Mouse (Mus musculus) large intestine, adult 2 months (tissue): ENCODE results near the gene C1qtnf3. TPM values are rescaled to one million over a fixed set of nuclear protein-coding genes. Genes with fewer than 3 reads are reported as not detected.

Experiments used
- DNase-seq: peaks from one replicate; pipeline ENCODE4 v3.0.0-alpha.2; 2012; ENCODE audit warnings: low read depth, low spot score
- WGBS: fragments of 180-500 bp; shearing (Covaris S2); methylation state at CpG from one replicate; pipeline ENCODE4 v1.1.7; 2018; 5-methylcytosine and 5-hydroxymethylcytosine counted together
- polyA plus RNA-seq: library from polyadenylated mRNA; depleted of rRNA; stranded (reverse); fragments of >200 nt; gene quantifications from 2 replicates; pipeline ENCODE4 v1.2.3, GENCODE M21; 2012; rRNA removed

The C1qtnf3 gene
- polyA plus RNA-seq, result 2.2 and 4.1 TPM in 2 replicates

DNA sequence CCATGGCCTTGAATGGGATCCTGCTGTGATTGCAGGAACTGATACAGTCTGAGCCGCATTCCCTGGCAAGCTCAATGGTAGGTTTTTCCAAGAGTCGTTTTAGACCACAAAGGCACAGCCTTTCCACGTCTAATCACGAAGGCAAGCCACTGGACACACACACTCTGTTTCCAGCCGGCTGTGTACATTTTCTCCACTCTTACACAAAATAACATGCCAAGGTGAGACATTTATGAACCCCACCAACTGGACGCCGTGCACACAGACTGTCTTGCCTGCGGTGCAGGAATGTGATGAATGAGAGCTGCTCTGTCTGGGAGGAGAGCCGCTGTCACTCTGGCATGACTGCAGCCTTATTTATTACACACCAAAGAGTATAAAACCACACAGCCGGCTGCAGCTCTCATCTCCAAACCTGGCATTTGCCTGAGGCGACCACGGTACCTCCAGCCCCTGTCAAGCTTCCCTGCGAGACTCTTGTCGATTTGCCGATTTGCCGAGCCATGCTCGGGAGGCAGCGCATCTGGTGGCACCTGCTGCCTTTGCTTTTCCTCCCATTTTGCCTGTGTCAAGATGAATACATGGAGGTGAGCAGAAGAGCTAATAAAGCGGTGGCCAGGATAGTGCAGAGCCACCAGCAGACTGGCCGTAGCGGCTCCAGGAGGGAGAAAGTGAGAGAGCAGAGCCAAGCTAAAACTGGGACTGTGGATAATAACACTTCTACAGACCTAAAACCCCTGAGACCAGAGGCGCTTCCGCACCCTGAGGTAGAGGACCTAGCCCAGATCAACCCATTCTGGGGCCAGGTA, at the start of gene C1qtnf3:
Gene C1qtnf3 (plus strand): TSS at position 382 of the 809 bp plus-strand sequence.
- 47% methylated on average over 23 of the region's 23 CpGs for WGBS
- no peak for DNase-seq

DNA sequence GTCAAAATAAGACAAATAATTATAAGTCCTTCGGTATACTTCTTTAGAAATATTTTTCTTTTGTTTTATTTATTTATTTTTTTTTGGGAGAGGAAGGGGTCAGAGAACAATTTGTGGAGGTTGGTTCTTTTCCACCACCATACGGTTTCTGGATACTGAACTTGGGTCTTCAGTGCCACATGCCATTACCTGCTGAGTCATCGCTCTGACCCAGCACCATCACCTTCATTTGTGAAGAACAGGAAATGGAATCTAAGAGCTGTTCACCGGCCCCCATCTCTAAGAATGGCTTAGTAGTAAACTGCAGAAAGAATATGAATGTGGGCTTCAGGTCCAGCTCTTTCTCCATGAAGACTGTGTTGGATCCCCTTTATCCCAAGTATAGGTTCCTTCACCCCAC, 49.8 kb upstream of the C1qtnf3 start:
- 48% methylated on average over 4 of the region's 4 CpGs for WGBS
- DNase-seq, result no peak

DNA sequence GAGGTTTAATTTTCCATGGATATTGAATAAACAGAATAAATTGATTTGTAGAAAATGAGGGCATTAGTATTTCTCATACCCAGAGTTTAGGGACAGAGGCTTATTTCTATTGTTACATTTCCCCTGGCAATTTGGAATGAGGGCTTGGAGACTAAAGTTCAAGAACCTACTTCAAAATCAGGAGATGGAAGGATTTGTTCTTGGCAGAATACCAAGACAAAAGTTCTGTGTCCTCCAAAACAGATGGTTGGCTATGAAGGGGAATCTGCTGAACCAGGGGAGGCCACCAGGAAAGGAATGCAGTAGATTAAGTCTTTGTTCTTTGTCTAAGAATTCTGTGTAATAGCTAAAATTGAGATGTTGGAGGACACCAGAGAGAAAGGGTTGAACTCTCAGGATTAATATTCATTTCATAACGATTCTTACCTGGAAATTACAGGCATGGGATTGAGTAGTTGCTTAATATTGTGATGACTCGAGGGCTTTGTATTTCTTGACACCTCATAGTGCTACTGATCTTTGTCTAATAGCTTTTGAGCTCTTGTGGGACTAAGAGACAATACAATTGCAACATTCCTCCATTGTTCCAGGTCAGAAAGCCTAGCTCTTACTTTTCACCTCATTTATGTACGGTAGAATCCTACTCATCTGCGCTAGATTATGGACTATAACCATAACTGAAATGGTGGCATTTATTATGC, 35.4 kb upstream of the C1qtnf3 start:
- WGBS, result 82% methylated on average over 4 of the region's 4 CpGs
- DNase-seq, result no peak

DNA sequence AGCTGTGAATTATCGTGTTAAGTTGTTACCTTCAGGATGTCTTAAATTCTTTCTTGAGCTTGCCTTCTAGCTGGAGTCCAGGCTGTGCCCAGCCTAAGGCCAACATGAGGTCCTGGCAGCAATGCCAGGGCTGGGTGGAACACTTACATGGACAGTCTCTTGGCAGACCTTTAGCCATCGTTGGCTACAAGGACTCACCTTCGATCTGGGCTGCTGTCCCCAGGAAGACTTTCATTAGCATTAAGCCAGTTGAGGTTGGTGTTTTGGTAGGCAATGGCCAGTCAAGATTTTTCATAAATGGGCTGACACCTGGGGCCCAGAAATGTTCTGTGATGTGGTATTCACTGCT, 34.8 kb upstream of the C1qtnf3 start:
- DNase-seq, result no peak
- WGBS, result 86% methylated on average over 3 of the region's 3 CpGs

DNA sequence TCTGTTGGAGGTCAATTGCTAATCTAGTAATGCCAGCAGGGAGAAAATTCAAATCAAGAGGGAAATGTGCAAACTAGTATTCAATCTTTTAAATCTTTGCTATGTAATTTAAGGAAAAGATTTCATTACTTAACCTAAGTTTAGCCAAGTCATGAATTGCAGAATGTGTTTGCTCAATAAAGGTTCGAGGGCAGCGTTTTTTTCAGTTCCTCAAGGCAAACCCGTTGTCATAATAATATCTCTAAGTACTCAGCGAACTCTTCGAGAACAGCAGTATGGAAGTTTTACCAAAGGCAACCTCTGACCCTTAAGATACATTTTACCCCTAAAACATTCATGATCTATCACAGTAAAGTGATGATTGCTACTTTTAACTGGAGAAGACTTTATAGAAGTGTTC, 31.9 kb upstream of the C1qtnf3 start:
- DNase-seq, result no peak
- WGBS, result 41% methylated on average over 5 of the region's 5 CpGs

DNA sequence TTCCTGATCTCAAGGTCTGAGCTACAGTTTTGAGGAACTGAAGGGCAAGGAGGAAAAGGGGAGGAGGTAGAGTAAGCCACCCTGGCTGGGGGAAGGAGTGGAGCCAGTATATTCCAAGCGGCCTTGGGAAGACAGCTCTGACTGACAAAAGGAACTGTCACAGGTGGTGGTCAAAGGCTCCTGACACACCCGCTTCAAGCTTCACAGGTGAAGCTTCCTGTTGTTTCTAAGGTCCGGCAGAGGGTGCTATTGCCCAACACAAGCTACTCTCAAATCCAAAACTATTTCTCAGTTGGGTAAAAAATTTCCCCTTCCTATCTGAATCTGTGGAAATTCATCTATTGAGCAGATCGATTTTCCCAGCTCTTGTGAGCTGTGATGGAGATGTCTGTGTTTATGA, 31.1 kb upstream of the C1qtnf3 start:
- peak; percentile 11 for DNase-seq
- 11% methylated on average over 4 of the region's 4 CpGs for WGBS

DNA sequence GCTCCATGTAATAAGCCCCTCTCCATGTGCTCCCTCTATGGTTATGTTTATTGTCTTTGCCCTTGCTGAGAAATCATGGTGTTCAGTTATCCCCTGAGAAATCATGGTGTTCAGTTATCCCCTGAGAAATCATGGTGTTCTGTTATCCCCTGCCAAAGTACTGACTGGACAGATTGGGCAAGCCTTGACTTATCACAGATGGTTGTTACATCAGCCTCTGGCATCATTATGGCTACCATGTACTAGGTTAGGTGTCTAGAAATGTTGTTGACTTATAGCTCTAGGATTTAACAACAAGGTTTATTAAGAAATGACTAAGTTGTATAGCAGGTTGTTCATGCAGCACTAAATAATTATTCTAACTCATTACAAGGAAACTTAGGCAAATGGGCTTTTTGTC, 30.1 kb upstream of the C1qtnf3 start:
- no peak for DNase-seq

DNA sequence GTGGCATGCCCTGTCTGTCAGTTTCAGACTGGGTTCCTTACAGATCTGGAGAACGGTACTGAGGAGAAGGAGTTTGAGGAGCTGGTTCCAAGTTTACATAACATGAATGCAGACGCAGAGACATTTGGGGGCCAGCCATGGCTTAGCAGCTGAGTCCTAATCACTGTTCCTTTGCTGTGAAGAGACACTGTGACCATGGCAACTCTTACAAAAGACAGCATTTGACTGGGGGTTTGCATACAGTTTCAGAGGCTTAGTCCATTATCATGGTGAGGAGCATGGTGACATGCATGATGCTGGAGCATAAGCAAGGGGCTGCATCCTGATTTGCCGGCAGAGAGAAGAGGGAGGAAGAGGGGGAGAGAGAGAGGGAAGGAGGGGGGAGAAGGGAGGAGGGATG, 29.6 kb upstream of the C1qtnf3 start:
- WGBS, result 52% methylated on average over 3 of the region's 3 CpGs
- no peak for DNase-seq

DNA sequence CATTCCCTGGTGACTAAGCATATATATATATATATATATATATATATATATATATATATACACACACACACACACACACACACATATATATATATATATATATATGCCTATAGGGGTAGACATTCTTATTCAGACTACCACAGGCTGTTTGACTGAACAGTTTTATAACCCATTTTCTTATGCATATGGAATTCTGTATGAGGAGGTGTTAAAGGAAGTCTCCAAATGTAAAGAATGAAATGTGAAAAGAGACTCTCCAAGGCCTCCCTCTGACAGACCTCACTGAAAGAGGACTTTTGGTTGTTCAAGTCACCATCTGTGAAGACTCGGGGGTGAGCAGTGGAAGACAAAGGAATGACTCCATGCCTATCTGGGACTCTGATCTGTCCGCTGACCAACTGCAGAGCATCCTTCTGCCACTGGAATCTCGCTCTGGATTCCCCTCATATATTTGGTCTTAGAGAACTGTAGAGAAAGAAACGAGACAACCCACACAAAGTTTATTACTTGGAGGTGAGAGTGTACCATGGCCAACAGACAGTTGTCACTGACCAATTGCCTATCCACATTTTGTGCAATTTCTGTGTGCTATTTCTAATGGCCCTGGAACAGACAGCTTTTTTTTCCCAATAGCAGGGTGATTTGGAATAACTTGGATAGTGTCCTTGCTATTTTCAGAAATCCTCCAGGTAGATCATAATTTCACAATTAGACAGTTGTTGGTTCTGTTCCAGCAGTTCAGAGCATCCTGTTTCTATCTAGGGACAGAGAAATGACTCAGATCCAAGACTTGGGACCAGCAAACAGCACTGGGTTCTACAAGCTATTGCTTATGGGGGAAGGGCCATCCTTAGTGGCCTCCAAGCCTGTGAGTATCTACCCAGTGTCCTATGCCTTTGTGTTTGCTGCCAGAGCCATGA, 28.8 kb upstream of the C1qtnf3 start:
- no peak for DNase-seq
- 68% methylated on average over 4 of the region's 4 CpGs for WGBS

DNA sequence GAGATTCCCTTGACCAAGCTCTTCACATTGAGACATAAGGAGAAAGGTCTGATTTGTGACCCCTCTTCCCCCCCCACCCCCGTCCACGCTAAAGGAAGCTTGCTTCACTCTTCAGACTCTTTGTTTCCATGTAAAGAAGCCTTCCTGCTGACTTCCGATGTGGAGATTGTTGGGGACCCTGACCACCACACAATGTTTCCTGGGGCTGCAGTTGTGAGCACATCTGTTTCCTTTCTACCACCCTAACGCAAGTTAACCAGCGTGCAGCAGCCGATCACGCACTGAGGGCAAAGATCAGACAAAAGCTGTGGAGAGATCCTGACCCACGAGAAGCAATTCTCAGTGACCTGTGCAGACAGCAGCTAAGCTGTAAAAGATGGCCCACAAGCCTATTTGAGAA, 24.8 kb upstream of the C1qtnf3 start:
- WGBS, result 67% methylated on average over 8 of the region's 8 CpGs
- DNase-seq, result no peak

DNA sequence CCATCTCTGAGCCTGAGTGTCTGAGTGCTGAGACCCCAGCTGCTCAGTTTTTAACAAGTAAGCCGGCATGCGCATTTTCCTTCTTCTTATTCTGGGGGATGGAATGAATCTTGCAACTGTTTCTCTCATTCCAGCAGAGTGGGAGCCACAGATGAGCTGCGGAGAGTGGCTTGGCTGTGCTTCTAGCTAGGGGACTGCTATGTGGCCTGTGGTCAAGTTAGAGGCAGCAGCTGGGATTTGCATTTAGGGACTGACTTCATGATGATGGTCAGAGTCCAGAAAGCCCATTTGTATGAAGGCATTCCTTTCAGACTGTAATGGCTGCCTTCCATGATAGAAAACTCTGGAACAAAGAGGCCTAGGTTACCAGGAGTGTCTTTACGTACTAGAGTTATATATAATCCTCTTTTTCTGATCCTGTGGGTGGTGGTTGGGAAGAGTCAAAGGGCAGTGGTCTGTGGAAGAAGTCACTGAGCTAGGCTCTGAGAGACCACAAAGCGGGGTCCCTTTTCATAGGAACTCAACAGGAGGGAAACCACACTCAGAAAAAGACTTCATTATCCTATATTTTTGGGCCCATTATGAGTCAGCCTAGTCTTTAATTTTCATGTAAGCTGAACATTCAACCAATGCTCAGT, 23.4 kb upstream of the C1qtnf3 start:
- no peak for DNase-seq
- 95% methylated on average over 5 of the region's 5 CpGs for WGBS

DNA sequence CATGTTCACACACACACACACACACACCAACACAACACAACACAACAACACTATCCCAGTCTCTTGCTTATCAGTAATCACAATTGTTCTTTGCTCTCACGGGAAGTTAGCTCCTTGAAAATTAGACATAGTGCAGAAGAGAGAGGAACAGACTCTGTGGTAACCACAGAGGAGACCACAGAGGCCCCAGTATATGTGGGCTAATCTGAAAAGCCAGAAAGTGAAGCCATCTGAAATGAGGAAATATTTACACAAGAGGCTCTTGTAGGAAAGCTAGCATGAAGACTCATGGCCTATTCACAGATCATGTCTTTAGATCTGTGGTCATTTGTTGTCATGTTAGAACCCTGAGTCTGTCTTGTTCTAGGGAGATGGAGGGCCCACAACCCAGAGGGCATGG, 18.2 kb upstream of the C1qtnf3 start:
- 53% methylated on average over 1 of the region's 1 CpGs for WGBS
- no peak for DNase-seq

DNA sequence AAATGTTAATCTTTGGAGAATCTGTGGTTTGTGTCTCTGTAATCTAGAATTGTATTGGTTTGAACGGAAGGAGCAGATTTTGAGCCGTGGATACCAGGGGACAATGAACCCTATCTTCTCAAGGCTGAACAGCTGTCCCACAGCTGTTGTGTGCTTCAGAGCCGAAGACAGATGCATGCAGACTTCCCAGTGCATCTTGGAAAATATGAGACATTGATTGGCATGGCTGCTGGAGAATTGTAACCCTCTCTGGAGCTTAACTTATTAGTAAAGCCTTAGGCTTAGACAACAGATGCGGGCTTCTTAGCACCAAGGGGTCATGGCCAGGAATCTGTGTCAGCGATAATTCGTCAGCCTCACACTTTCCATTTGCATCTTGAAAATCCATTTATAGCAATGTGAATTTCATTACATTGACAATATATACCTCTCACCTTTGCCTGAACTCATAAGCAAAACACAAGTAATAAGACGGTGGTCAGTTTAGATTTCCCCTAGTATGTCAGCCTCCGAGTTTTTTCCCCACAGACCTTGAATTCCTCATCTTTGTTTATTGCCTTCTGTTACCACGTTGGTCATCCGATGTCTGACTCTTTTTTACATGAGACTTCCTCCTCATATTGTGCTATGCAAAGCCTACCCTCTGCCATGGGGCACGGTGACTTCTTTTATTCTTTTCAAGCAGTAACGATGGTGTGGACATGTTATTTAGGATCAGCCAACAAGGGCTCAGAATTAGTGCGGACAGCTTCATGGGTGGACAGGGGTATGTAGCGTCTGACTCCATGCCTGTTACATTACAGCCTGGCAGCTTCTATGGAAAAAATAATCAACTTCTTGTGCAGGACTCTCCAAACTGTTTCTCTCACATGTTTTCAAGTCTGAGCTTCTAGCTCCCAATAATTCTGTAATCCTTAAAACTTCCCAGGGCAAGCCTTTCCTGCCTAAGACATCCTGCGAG, 11.7 kb upstream of the C1qtnf3 start:
- no peak for DNase-seq
- 66% methylated on average over 15 of the region's 15 CpGs for WGBS

DNA sequence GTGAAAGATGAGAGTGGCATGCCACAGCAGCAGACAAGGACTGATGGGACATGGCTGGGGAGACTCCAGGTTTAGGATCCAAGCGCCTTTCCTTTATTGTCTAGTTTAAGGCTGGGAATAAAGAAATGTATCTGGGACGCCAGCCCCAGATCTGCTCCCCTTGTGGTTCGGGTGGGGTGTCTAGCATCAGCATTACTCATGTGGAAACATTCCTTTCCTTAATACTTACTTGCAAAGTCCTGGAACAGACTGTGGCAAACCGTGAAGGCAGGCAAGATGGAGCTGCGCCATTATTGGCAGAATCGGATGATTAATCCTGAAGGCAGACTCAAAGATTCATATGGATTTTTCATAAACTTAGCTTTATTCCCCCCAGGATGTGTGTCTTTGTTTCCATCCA, 10.2 kb upstream of the C1qtnf3 start:
- WGBS, result 79% methylated on average over 6 of the region's 6 CpGs
- no peak for DNase-seq

DNA sequence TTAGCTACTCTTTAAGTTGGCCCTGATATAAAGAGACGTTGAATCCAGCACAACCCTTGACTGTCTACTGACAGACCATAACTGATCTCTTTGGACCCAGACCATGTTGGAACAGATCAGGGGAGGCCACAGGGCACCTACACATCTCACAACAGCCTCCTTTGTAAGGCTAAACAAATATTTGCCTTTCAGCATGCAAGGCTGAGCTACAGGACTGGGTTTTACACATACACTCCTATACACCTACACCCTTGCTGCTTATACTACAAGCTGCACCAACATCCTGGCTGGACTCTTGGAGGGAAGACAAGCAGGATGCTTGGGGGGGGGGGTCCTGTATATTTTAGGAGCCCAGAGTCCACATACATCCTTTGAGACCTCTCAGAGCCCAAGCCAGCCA, 4.3 kb upstream of the C1qtnf3 start:
- WGBS, result 46% methylated on average over 1 of the region's 1 CpGs
- no peak for DNase-seq

DNA sequence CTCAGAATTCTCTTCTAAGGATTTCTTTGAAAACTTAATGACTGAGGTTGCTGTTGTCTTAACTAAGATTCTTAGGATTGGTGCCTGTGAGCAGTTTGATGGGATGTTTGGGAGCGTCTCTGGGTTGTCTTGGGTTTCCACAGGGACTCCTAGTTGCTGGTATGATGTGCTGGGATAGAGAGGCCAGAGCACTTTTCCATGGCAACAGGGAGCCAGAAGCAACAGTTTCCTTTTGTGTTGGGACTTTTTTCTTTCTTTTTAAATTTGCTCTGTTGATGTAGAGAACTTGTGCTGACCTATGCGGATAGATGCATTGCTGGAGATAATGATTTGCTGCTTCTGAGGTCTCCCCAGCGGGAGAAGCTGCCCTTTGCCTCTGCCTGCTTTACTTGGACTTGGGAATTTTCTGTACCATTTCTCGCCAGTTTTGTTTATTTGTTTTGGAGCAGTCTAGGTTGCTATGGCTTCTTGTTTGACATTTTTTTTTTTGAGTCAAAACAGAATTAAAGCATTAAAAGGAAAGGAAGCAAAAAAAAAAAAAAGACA, 701 bp downstream of the C1qtnf3 start:
- no peak for DNase-seq
- 47% methylated on average over 4 of the region's 4 CpGs for WGBS

DNA sequence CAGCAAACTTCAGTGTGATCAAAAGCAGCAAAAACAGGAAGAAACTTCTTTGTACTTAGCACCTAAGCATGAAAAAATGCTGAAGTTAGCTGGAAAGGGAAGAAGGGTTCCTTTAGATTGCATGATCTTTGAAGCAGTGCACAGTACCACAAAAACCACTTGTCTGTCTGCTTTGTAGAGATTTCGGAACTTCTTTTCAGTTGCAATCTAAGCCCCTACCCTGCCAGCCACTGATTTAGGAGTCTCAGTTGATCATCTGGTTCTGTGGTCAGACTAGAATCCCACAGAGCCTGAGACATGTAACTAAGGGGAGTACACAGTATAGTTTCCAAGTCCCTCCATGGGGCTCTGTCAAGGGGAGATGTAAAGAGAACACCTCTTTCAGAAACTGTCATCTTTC, 1.3 kb downstream of the C1qtnf3 start:
- 79% methylated on average over 1 of the region's 1 CpGs for WGBS
- DNase-seq, result no peak

DNA sequence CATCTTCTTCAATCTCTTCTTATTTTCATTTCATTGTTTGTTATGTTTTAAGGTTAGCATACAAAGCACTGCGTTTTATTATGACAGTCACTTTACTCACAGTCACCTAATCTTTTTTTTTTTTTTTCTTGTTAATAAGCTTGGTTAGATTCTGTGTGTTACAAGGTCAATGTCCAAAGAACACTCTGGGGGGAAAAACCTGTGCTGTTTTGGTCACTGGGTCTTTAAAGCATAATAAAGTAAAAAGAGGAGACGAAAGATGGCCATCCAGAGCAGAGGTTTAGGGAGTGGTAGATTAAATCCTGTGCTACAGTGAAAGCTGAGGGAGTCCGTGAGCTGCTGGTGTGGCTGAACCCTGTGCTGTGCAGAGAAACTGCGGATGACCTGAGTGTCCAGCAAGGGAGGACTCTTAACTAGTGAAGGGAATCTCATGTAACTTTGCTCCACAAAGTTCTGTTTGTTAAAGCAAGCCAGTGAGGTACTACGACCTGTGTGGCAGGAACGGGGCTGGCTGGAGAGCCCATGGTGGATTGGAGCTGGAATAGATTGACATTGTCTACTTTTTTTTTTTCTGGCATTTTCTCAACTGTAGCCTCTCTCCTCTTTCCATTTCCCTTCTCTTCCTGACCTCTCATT, 2.4 kb downstream of the C1qtnf3 start:
- 55% methylated on average over 6 of the region's 6 CpGs for WGBS
- no peak for DNase-seq
